Mouse (Mus musculus) cerebellum, adult 9-11 months (tissue): Measurements from ENCODE around the gene Ddx28.
"Not testable (repeated sequence)": the region's sequence is repeated elsewhere in the genome, so short reads cannot be mapped to it uniquely, and the experiment has no call there.

Experiments
- DNase-seq: peaks from one replicate; pipeline ENCODE4 v3.0.0; 2022

Ddx28 gene

GRCm38 (mm10) chr8:106010748-106011642, 687 bp downstream of the Ddx28 start:
- peak; percentile 92 for DNase-seq

- not testable (repeated sequence) for DNase-seq
Measured at GRCm38 (mm10) chr8:106007891-106008290, 3.8 kb downstream of the Ddx28 start.

DNA sequence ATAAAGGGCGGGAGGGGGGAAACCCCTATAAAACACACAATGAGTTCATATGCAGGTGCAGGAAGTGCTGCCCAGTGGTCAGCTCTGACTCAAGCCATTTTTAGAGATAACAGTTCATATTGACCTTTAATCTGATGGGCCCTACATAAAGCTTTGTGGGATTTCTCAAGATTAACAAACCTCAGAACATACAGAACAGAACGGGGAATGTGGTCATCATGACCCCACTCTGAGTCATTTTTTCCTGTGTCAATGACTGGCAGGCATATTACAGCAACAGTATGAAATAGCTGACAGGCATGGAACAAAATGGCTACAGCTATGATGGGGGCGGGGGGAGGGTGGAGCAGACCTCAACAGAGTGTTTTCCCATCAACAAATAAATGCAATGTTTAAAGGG, 4.5 kb downstream of the Ddx28 start:
- no peak for DNase-seq

- no peak for DNase-seq
Measured at GRCm38 (mm10) chr8:106006413-106006812, 5.3 kb downstream of the Ddx28 start.

DNA sequence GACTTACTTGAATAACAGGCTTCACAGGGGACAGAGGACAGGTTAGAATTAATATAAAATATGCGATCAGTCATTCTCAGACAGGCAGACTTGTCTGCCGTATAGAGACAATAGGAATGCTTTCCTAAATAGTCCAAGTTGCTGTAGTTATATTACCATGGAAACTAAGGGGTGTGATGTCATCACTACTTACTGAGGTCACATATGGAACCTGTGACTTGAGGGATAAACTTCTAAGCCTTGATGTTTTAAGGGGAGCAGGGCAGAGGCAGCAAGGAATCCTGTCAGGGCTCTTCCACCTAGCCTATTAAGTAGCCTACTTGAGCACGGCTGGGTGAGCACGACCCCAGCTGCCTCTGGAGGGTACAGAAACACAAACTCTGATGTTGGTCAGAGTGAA, 5.8 kb downstream of the Ddx28 start, which contains the start of gene Dpep2nb:
TSS of gene Dpep2nb (minus strand) at position 101 of the 400 bp plus-strand sequence.
- DNase-seq: no peak

GRCm38 (mm10) chr8:106004538-106005207, 7.0 kb downstream of the Ddx28 start:
- DNase-seq: no peak

GRCm38 (mm10) chr8:106001908-106002307, 9.8 kb downstream of the Ddx28 start:
- peak; percentile 91 for DNase-seq

DNA sequence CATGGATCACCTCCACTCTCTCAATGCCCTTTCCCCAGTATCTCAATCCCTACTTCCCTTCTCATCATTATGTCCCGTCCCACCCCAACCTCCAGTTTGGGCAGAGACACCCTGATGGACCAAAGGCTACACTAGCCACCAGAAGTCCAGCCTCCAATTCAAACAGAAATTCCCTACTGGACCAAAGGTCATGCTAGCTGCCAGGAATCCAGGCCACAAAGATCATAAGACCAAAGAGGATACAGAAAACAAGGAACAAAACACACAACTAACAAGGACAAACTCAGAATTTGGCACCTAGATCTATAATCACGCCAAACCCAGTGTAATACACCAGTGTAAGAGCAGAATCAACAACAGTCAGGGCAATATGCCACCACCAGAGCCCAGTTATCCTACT, 12.7 kb downstream of the Ddx28 start:
- DNase-seq: no peak

GRCm38 (mm10) chr8:105996359-105996758, 15.3 kb downstream of the Ddx28 start:
- DNase-seq: no peak

DNA sequence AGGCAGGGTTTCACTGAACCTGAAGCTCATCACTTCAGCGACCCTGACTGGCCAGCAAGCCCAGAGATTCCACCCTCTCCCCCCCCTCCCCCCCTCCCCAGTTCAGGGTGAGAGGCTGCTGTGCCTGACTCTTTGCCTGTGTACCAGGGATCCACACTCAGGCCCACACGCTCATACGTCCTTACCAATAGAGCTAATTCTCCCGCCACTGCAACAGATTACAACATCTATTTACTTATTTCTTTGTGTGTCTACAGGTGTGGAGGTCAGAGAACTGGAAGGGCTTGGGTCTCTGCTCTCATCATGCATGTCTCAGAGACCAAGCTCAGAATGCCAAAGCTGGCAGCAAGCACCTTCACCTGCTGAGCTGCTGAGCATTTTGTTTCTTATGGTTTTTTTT, 18.5 kb downstream of the Ddx28 start:
- DNase-seq: no peak

DNA sequence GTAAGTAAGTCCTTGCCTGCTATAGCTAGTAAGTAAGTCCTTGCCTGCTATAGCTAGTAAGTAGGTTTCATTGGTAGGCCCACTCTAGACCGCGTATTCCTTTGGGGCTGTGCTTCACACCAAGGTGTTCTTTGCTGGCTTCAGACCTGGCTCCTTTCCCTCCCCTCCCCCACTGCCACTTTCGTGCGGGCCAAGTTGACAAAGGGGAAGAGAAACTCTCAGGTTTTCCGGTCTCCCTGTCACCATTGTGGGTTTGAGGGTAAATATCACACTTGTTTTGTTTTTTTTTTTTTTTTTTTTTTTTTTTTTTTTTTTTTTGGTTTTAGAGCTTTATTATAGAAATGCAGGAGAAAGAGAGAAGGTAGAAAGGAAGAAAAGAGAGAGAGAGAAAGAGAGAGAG, 19.2 kb downstream of the Ddx28 start:
- no peak for DNase-seq

DNA sequence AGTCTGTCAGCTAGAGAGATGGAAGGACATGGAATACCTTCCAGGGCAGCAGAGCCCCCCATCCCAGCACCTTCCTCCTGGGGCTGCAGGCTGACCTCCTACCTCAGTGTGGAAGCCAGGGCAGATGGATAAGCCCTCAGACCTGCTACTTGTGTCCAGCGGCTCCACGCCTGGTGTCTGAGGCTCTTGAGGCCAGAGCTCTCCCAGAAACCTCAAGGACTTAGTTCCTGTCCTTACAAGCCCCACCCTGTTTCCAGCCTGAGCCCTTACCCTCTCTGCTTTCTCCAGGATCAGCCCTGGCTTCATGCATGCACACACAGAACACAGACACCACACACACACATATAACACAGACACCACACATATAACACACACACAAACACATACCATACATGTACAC, 20.1 kb downstream of the Ddx28 start:
- DNase-seq: no peak

DNA sequence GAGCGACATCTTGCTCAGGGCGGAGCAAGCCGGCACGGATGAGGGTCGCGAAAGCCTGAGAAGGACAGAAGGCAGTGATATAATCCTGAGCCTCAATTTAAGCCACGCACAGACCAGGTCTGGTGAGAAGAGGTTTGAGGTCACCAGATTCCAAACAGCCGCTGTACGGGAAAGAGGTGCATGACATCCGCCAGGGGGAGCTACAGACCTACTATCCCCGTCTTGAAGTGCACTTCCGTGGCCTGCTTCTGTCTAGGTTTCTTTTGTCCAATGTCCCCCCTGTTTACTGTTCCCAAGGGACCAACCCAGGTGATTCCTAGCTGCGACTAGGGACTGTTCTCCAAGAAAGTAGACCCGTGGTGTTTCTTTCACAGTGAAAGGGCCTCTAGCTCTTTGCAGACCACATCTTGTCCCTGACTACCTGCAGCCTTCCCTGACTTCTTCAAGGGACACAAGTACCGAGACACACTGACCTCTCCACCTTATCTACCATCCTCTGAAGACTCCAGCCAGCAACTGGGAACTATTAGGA, 20.8 kb downstream of the Ddx28 start, which contains the start of gene Dus2:
TSS of gene Dus2 (plus strand) at position 482 of the 532 bp plus-strand sequence.
- DNase-seq: peak; percentile 83

DNA sequence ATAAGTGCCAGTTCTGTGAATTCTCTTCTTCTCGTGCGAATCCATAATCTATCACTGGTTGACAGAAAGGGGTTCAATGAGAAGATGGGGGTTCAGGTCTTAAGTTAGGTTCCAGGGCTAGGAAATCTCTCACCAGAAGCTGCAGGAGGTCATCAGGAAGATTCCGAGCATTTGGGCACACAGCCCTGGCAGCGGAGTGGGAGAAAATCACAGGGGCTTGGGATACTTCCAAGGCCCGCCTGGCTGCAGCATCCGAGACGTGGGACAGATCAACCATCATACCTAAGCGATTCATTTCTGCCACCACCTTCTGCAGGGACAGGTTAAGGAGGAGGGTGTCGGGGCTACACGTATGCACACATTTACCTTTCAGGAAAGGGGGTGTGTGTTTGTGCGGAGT, 23.1 kb downstream of the Ddx28 start:
- DNase-seq: no peak

DNA sequence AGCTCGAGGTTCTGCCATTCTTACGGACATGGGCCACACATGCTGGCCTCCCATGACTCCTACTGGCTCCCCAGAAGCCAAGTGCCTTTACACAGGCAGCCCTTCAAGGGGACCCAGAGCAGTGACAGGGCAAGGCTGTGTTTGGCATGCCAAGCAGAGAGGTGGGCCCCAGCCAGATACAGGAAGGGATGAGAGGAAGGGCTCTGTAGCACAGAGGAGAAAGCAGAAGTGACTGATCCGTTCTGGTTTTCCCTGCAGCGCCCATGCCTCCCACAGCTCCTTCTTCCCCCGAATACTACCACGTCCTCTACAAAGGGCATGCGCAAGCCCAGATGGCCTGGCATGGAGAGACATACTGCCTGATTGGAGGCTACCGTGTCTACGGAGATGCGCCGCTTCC, 28.3 kb downstream of the Ddx28 start:
- not testable (repeated sequence) for DNase-seq

- DNase-seq: no peak
Measured at GRCm38 (mm10) chr8:105981146-105981545, 30.5 kb downstream of the Ddx28 start.

DNA sequence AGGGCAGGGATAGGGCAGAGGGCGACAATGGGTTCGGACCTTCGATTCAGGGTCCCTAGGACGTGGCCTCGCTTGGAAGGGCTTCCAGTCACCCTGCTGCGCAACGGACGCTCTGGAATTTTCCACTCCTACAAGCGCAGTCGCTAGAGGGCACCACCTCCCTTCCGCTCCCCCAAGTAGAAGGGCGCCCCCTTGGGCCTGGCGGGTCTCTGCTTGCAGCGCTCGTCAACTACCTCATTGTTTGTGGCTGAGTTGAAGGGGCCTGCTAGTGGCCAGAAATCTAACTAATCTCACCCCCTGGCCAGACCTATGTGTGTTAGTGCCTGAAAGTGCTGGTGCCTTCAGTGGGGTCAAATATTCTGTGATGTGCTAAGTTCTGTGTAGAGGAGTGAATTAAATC, 32.4 kb downstream of the Ddx28 start, which contains the start of gene Dpep3:
TSS of gene Dpep3 (minus strand) at position 105 of the 400 bp plus-strand sequence.
- no peak for DNase-seq

DNA sequence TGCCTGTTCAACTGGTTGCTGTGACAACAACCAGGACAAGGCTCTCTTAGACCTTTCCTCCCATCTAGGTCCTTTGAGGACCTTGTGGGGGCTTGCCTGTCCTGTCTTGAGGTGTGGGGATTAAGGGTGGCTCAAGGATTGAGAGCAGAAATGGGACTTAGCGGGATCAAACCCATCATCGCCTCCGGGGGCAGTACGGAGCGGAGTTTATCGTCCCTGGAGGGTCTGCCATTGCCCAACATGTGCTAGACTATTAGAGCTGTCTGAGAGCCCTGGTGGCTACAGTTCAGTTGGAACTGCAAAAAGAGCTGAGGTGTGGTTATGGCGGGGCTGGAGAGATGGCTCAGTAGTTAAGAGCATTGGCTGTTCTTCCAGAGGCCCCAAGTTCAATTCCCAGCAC, 36.3 kb downstream of the Ddx28 start:
- DNase-seq: no peak

DNA sequence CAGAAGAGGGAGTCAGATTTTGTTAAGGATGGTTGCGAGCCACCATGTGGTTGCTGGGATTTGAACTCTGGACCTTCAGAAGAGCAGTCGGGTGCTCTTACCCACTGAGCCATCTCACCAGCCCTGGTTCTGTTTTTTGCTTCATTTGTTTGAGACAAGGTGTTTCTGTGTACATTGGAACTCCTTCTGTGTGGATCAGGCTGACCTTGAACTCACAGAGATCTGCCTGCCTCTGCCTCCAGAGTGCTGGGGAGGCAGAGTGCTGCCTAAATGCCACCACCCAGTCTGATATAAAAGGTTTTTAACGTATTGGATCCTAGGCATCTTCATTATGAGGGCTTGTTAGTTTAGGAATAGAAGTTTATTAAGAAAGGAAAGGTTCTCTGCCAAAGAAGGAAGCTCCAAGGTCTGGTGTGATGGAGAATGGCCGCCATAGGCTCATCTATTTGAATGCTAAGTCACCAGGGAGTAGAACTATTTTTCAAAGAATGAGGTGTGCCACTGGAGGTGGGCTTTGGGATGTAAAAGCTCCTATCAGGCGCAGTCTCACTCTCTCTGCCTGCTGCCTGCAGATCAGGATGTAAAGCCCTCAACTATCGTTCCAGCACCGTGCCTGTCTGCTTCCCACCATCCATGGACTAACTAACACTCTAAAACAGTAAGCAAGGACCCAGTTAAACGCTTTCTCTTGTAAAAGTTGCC, 40.5 kb downstream of the Ddx28 start:
- DNase-seq: no peak

DNA sequence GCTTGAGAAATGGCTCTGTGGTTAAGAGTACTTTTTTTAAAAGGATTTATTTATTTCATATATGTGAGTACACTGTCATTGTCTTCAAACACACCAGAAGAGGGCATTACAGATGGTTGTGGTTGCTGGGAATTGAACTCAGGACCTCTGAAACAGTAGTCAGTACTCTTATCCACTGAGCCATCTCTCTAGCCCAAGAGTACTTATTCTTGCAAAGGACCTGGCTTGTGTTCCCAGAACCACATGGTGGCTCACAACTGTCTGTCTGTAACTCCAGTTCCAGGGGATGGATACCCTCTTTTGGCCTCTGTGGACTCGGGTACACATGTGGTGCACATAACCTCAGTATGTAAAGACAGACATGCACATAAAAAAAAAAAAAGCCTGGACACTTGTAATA, 42.3 kb downstream of the Ddx28 start:
- no peak for DNase-seq

GRCm38 (mm10) chr8:105966692-105967311, 44.9 kb downstream of the Ddx28 start:
- DNase-seq: no peak

DNA sequence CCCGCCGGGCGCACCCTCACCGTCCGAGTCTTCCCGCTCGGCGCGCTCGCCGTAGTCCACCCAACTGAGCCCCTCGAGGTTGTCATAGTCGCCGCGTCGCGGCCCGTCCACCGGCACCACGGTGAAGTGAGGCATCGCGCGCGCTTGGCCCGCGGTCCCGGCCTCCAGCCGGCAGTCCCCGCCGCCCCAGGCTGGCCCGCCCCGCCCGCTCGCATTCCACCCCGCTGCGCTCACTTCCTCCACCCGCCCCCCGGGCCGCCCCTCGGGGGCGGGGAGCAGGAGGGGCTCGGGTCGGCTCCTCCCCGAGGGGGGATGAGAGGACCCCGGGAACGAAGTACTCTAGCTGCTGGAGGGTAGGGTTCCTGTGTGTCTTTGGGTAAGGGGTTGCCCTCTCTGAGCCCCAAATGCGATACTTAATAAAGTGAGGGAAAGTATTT, 45.8 kb downstream of the Ddx28 start, which contains the start of gene Slc12a4:
TSS of gene Slc12a4 (minus strand) at position 193 of the 437 bp plus-strand sequence.
- no peak for DNase-seq
